Mouse (Mus musculus): ENCODE results near the gene Pacrg. TPM values are rescaled to one million over a fixed set of nuclear protein-coding genes. Genes with fewer than 3 reads are reported as not detected.

Pacrg gene
- polyA plus RNA-seq, 1 experiment from 2014 or later, result 9.3 TPM

DNA sequence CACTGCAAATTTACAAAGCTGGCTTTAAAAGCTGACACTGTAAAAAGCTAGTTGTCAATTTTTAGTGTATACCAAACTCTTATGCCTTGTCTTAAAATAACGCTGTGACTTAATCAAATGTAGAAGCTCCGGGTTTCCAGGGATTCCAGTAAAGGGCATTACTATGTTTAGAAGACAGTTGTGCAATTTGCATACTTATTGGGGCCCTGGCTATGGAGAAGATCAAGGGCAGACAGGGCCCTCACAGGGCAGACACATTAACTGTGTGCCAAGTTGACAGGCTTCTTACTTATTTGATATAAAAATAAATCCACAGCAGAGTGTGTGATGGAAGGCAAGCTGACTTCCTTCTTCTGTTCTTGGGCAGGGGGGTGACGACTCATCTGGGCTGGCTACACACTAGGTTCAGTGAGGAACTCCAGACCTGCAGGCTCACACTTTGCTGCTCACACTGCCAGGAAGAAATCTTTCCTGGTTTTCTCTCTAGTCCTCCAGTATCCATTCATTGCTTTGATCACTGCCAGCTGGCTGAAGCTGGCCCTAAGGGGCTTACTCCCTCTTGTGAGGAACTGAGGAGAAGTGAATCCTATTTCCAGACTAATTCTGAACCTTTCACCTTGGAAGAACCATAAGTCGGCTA lies 342.2 kb downstream of the Pacrg start:
- Histone ChIP-seq H3K36me3 (no peaks in the 10 kb centered on the region), H3K9ac (no peak overlapping the region), H3K27ac (no peak overlapping the region), H3K9me3 (replicated peaks) (no peaks in the 10 kb centered on the region), H3K4me1 (peaks cover 24% of the 10 kb centered on the region), H3K4me2 (replicated peaks) (no peak overlapping the region), H3K4me3 (no peak overlapping the region), H3K27me3 (no peaks in the 10 kb centered on the region)
- WGBS, result 49% methylated on average over 4 of the region's 4 CpGs
- ATAC-seq (ENCODE audit: low FRiP score), result no peak

DNA sequence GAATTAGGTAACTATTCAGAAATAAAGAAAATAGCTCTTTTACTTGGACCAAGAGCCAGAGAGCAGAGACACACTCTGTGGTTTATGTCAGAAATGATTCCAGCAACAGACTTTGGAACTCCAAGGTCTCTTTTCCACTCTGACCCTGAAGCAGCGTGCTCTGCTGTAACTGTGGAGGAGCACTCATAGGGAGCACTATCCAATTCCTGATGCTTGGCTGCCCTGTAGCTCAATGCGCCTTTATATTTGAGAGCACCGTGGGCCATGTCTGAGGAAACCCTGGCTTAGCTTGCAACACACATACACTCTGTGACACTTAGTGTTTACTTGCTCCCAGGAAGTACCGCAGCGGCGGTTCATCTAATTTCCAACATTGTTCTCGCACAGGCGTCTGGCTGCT lies 344.0 kb downstream of the Pacrg start:
- Histone ChIP-seq H3K4me2 (replicated peaks) (no peak overlapping the region), H3K36me3 (no peaks in the 10 kb centered on the region), H3K27me3 (no peaks in the 10 kb centered on the region), H3K4me1 (peaks cover 26% of the 10 kb centered on the region), H3K4me3 (no peak overlapping the region), H3K27ac (no peak overlapping the region), H3K9ac (no peak overlapping the region), H3K9me3 (replicated peaks) (no peaks in the 10 kb centered on the region)
- 76% methylated on average over 8 of the region's 8 CpGs for WGBS
- no peak for ATAC-seq (ENCODE audit: low FRiP score)

DNA sequence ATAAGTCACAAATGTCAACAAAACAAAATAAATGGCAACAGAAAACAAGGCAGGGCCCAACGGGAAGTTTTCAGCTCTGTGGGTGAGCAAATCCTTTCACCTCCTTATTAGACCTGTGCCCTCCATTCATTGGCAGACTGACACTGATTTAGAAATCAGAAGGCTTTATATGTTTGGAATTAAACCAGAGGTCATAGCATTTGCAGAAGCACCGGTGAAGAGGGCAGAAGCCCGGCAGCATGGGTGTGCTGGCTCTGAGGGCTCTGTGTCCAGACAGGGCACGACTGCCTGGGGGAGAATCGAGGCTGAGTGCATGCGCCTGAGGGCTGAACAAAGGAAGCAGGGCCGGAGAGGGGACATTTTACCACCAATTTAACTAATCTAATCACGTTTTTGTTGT lies 344.5 kb downstream of the Pacrg start:
- H3K4me1 ChIP-seq, result peaks cover 24% of the 10 kb centered on the region
- H3K9me3 ChIP-seq (replicated peaks), result no peaks in the 10 kb centered on the region
- no peaks in the 10 kb centered on the region for H3K27me3 ChIP-seq
- H3K36me3 ChIP-seq, result no peaks in the 10 kb centered on the region
- WGBS, result 31% methylated on average over 8 of the region's 8 CpGs
- H3K4me2 ChIP-seq (replicated peaks), result no peak overlapping the region
- no peak overlapping the region for H3K9ac ChIP-seq
- ATAC-seq (ENCODE audit: low FRiP score), result no peak
- no peak overlapping the region for H3K4me3 ChIP-seq
- H3K27ac ChIP-seq, result no peak overlapping the region

DNA sequence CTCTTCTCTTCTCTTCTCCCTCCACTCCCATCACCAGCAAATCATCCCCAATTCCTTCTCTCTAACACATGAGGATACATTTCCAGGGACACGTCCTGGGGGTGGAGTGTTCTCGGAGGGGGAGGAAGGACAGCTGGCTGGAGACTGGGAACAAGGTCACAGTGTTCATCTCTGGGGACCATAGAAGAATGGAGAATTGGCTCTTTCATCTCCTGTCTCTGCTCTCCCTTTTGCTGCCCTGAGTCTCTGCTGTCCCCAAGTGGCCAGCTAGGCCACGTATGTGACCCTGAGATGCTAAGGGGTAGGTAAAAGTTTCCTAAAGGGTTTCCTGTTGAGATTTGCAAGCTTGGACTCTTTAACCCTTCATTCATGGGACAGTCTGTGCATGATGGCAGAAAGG lies 347.0 kb downstream of the Pacrg start:
- peaks cover 26% of the 10 kb centered on the region for H3K4me1 ChIP-seq
- no peak for ATAC-seq (ENCODE audit: low FRiP score)
- H3K27me3 ChIP-seq, result no peaks in the 10 kb centered on the region
- no peak overlapping the region for H3K27ac ChIP-seq
- no peak overlapping the region for H3K4me3 ChIP-seq
- H3K9me3 ChIP-seq (replicated peaks), result no peaks in the 10 kb centered on the region
- no peak overlapping the region for H3K4me2 ChIP-seq (replicated peaks)
- no peak overlapping the region for H3K9ac ChIP-seq
- H3K36me3 ChIP-seq, result no peaks in the 10 kb centered on the region
- 9% methylated on average over 3 of the region's 3 CpGs for WGBS

DNA sequence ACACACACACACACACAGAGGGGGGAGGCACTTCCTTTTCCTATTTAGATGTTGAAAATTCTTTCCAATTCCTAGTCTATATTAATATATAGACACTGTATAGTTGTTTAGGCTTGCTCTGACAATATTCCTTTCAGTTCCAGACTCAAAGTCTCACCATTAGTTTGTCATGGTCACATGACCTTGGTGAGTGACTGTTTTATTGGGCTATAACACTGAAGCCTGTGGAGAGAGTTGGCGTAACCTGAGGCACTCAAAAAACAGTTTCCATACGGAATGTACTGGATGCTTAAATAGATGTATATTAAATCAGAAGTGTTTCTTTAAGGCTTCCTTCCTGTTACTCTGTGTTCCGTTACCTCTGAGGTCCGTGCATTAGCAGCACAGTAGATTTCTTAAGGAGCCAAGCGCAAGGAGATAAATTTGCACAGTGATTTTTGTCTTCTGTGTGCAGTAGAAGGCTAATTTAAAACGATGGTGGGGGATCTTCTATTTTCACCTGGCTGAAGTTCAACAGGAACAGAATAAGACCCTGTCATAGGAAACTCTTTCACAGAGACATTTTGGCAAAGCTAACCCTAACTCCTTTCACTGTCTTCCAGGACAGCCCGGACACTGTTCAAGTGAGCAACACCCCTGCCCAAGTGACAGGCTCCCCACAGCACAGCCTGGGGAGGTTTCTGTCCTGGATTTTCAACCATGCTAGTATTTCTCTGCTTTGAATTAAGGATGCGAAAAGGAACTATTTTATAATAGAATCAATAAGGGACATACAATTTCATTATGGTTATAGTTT lies 349.5 kb downstream of the Pacrg start:
- Histone ChIP-seq H3K4me3 (no peak overlapping the region), H3K4me1 (peaks cover 17% of the 10 kb centered on the region), H3K27ac (no peak overlapping the region), H3K9ac (no peak overlapping the region), H3K4me2 (replicated peaks) (no peak overlapping the region), H3K9me3 (replicated peaks) (no peaks in the 10 kb centered on the region), H3K27me3 (no peaks in the 10 kb centered on the region), H3K36me3 (no peaks in the 10 kb centered on the region)
- no peak for ATAC-seq (ENCODE audit: low FRiP score)
- 75% methylated on average over 8 of the region's 8 CpGs for WGBS

DNA sequence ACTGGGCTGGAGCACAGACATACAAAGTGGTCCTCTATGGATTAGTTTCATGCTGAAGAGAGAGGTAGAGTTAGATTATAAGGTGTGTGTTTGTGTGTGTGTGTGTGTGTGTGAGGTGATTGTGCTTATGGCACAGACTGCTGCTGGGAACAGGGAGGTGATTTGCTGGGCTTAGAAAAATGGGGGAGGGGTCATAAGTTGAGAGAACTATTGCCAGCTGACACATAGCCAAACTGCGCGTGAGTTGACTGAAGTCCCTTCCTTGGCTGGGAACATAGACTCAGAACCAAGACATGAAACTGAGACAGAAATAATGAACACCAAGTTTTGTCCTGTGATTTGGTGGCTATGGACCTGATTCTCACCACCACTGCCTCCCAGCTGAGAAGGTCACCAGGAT lies 351.2 kb downstream of the Pacrg start:
- no peak overlapping the region for H3K4me3 ChIP-seq
- peaks cover 21% of the 10 kb centered on the region; the same call in 1 of the 2 replicates for H3K4me1 ChIP-seq
- no peak overlapping the region for H3K4me2 ChIP-seq (replicated peaks)
- no peaks in the 10 kb centered on the region for H3K27me3 ChIP-seq
- WGBS, result 84% methylated on average over 2 of the region's 2 CpGs
- H3K9ac ChIP-seq, result no peak overlapping the region
- no peaks in the 10 kb centered on the region for H3K9me3 ChIP-seq (replicated peaks)
- ATAC-seq (ENCODE audit: low FRiP score), result no peak
- H3K27ac ChIP-seq, result no peak overlapping the region
- no peaks in the 10 kb centered on the region for H3K36me3 ChIP-seq

DNA sequence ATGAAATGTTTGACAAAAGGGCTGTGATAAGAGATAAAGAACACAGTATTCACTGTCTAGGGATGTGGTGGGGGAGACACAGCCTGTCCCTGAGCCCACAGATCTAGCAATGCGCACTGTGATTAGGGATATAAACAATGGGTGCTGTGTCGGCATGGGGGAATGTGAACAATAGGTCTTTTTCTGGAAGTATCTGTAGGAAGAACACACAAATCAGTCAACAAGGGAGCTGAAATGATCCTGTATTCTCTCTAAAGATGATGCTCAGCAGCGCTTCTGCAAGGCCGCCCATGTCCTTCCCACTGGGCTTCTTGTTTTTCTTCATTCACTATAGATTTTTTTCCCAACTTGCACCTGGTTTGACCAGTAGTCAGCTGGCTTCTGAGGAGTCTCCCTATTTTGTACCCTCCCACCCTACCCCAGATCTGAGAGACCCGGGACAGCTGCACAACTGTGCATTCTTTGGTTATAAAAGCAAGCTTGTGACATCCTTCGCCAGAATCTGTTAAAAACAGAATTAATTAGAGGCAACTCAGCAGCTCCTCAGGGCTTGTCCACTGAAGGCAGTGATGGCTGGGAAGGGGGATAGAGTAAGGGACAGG lies 356.1 kb downstream of the Pacrg start:
- Histone ChIP-seq H3K4me1 (peaks cover 9% of the 10 kb centered on the region; the same call in 1 of the 2 replicates), H3K9ac (no peak overlapping the region), H3K4me3 (no peak overlapping the region), H3K27ac (no peak overlapping the region), H3K4me2 (replicated peaks) (no peak overlapping the region), H3K9me3 (replicated peaks) (no peaks in the 10 kb centered on the region), H3K36me3 (no peaks in the 10 kb centered on the region), H3K27me3 (no peaks in the 10 kb centered on the region)
- 36% methylated on average over 6 of the region's 6 CpGs for WGBS
- ATAC-seq (ENCODE audit: low FRiP score), result no peak

DNA sequence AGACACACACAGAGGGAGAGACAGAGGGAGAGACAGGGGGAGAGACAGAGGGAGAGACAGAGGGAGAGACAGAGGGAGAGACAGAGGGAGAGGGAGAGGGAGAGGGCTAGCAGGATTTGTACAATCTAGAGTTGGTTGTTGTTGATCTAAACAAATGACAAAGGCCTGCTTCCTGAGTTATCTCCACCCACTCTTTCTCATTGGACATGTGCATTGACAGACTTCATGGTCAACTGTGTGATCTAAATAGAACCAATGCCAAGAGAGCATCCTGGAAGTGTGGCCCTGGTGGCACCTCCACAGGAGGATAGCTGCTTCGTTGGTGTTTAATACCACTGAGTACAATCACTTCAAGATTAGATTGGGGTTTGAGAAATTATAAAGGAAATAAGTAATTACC lies 359.0 kb downstream of the Pacrg start:
- no peaks in the 10 kb centered on the region for H3K27me3 ChIP-seq
- H3K4me1 ChIP-seq, result peaks cover 34% of the 10 kb centered on the region
- 88% methylated on average over 1 of the region's 1 CpGs for WGBS
- no peaks in the 10 kb centered on the region for H3K36me3 ChIP-seq
- no peak for ATAC-seq (ENCODE audit: low FRiP score)
- H3K9ac ChIP-seq, result no peak overlapping the region
- H3K9me3 ChIP-seq (replicated peaks), result no peaks in the 10 kb centered on the region
- no peak overlapping the region for H3K27ac ChIP-seq
- H3K4me2 ChIP-seq (replicated peaks), result no peak overlapping the region
- H3K4me3 ChIP-seq, result no peak overlapping the region

DNA sequence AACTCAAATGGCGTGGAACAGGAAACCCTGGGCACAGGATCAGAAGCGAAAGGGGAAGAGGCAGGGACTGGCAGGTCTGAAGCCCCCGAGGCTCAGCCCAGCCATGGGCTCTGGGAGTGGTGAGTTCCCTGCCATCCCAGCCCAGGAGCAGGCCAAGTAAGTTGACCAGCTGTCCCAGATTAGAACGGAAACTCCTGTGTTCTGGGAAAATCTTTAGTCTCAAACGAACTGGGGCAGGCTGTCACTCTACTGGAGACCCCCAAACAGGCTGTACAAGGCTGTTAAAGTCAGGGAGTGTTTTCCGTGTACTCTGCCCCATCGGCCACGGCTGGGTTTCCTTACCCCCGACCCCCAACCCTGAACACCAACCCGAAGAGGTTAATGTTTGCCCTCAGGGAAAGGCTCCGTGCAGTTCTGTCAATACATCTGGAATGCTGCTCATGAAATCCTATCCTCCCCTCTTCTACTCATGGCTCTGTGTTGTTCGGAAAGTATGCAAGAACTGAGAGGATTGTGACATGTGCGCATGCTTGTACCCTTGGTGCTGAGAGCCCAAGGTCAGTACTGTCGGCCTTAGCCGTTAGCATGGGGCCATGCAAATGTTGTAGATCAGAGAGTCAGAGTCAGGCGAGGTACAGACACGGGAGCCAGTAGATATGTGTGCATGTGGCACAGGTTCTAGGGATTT lies 360.9 kb downstream of the Pacrg start:
- Histone ChIP-seq H3K36me3 (no peaks in the 10 kb centered on the region), H3K27me3 (no peaks in the 10 kb centered on the region), H3K27ac (peak overlapping the region; percentile 55), H3K4me1 (peaks cover 33% of the 10 kb centered on the region), H3K4me3 (no peak overlapping the region), H3K4me2 (replicated peaks) (no peak overlapping the region), H3K9me3 (replicated peaks) (no peaks in the 10 kb centered on the region), H3K9ac (no peak overlapping the region)
- 64% methylated on average over 17 of the region's 17 CpGs for WGBS
- no peak for ATAC-seq (ENCODE audit: low FRiP score)

DNA sequence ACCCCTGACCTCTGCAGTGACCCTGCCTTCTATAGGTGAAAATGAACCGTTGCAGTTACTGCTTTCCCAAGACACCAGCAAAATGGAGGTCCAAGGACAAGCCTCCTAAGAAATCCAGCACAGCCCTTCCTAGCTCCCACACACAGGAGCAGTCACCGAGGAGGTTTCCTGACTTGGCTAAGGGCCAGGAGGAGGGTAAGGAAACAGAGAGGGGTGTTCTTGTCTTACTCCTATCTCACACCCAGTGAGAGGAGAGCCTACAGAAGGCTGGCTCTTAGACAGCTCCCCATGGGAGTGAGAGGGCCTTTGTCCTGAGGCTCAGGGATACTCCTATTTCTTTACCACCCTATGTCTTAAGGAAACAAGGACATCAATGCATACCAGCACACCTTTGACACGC lies 361.7 kb downstream of the Pacrg start:
- 66% methylated on average over 3 of the region's 3 CpGs for WGBS
- Histone ChIP-seq H3K4me3 (no peak overlapping the region), H3K36me3 (no peaks in the 10 kb centered on the region), H3K9me3 (replicated peaks) (no peaks in the 10 kb centered on the region), H3K4me1 (peaks cover 29% of the 10 kb centered on the region), H3K4me2 (replicated peaks) (no peak overlapping the region), H3K27me3 (no peaks in the 10 kb centered on the region), H3K9ac (no peak overlapping the region), H3K27ac (peak overlapping the region; percentile 55; the same call in 1 of the 2 replicates)
- ATAC-seq (ENCODE audit: low FRiP score), result 0 out of 2 replicates have a peak, but pooled peaks have one; percentile 2

DNA sequence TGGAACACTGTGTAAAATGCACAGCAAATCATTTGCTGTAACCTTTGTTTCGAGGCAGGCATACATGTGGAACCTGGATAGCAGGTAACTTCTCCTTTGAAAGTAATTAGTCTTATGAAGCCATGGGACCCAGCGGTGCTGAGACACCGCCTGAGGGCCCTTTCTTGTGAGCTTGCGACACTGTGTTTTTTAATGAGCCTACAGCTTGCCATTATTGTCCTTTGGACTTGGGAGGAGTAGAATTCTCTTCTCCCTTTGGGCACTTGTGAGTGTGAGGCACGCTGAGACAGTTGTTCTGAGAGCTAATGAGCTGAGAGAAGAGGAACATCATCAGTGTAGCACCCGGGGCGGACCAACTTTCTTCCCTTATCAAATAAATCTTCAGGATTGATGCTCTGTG lies 363.3 kb downstream of the Pacrg start:
- no peak overlapping the region; the same call in 1 of the 2 replicates for H3K27ac ChIP-seq
- peaks cover 29% of the 10 kb centered on the region for H3K4me1 ChIP-seq
- H3K4me3 ChIP-seq, result no peak overlapping the region
- no peak overlapping the region for H3K9ac ChIP-seq
- H3K27me3 ChIP-seq, result no peaks in the 10 kb centered on the region
- WGBS, result 54% methylated on average over 7 of the region's 7 CpGs
- no peaks in the 10 kb centered on the region for H3K36me3 ChIP-seq
- no peaks in the 10 kb centered on the region for H3K9me3 ChIP-seq (replicated peaks)
- H3K4me2 ChIP-seq (replicated peaks), result no peak overlapping the region
- no peak for ATAC-seq (ENCODE audit: low FRiP score)

DNA sequence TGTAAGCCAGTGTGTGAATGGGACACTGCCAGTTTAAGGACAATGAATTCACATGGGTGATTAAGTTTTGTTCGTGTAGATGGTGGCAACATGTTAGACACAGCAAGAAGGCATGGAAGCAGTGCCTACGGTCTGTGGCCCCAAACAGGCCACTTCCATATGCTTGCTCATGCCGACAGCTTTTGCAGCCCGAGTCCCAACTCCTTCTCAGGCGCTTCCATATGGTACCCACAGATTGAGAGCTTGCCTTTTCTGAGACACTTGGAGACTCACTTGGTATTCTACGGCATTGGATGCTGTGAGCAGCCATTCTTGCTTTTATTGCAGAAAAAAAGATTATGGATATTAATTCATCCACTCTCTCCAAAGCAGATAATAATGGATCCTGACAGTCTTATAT lies 365.1 kb downstream of the Pacrg start:
- WGBS, result 79% methylated on average over 6 of the region's 6 CpGs
- Histone ChIP-seq H3K9ac (no peak overlapping the region), H3K4me1 (peaks cover 29% of the 10 kb centered on the region), H3K4me3 (no peak overlapping the region), H3K36me3 (no peaks in the 10 kb centered on the region), H3K4me2 (replicated peaks) (no peak overlapping the region), H3K27me3 (no peaks in the 10 kb centered on the region), H3K9me3 (replicated peaks) (no peaks in the 10 kb centered on the region), H3K27ac (no peak overlapping the region)
- ATAC-seq (ENCODE audit: low FRiP score), result no peak

Data from hindbrain, embryonic 12.5 days (tissue).